Mouse (Mus musculus): ENCODE results near the gene Rps8.
A peak's percentile ranks its signal among the peaks of the same experiment; 100 is the strongest.

Rps8 gene

DNA sequence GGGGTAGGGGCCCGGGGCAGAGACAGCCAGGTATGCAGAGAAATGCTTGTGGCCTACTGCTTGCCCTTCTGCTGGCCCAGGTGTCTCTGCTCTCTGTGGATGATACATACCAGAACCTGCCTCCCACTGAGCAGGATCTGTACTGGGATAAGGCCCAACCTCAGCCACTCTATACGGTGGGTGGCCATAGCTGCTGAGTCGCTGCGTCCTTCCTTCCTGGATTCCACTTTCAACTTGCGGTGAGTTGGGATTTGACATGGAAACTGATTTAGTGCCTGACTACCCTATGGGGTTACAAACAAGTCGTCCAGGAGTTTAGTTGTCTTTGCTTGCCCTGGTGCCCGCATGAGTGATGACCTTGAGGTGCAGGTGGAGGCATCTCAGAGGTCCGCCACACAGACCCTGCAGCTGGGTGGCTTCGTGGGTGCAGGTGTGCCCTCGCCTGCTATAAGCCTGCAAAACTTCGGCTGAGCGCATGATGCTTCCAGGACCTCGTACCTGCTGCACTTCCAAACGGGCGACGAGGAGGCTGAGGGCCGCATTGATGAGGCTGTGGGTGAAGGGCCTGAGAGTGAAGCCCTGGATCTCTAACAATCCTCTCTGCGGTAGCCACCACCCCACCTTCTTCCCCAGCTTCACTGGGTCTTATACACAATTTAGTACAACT lies 7.9 kb downstream of the Rps8 start:
- DNase-seq (ENCODE audit: low read depth) = no peak

DNA sequence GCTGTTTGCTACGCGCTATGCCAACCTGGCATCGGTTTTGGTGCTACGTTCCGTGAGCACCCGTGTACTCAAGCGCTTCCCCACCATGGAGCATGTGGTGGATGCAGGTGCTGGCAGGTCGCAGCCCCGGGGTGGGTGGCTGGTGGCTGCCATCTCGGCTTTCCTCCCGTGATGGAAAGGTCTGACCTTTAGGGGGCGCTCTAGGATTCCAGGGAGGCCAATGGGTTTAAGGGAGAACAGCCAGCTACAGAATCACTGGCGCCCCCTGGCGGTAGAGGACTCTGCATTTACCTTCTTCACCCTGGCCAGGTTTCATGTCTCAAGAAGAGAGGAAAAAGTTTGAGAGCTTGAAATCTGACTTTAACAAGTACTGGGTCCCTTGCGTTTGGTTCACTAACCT lies 9.9 kb downstream of the Rps8 start:
- DNase-seq (ENCODE audit: low read depth) = peak; percentile 91

DNA sequence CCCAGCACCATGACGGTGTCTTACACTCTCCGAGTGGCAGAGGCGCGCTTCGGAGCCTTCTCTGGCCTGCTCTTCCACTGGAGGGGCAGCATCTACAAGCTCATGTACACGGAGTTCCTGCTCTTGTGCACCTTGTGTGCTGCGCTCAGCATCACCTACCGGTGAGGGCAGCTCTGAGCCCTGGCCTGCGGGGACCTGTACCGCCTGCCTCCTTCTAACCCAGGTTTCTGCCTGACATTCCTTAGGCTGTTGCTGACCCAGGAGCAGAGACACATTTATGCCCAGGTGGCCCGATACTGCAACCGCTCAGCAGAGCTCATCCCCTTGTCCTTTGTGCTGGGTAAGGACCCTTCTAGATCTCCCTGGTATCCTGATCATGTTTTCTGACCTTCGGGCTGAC lies 10.8 kb downstream of the Rps8 start:
- DNase-seq (ENCODE audit: low read depth) = no peak

DNA sequence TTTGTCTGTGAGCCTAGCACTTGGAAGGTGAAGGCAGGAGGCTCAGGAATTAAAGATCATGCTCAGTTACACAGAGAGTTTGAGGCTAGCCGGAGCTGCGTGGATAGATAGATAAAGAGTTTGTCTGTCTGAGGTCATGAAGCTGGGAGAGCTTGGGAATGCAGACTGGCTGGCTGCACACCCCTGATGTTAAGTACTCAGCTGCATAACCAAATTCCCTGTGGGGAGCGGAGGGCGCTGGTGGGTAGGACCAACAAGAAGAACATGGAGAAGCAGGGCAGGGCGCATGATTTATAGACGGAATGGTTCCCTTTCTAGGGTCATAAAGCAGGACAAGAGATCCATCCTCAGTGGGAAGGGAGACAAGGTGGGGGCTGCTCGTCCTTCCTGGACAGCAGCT lies 13.0 kb downstream of the Rps8 start:
- no peak for DNase-seq (ENCODE audit: low read depth)

DNA sequence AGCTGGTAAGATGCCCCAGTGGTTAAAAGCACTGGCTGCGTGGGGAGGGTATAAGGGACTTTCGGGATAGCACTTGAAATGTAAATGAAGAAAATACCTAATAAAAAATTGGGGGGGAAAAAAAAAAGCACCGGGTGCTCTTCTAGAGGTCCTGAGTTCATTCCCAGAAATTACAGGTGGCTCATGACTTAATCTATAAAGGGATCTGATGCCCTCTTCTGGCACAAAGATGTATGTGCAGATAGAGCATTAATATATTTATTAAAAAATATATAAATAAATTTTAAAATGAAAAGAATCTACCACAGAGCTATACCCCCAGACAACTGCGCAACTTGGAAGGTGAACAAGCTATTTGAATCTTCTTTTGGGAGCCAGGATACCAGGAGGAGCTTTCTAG lies 15.4 kb downstream of the Rps8 start:
- peak; percentile 72 for DNase-seq (ENCODE audit: low read depth)

DNA sequence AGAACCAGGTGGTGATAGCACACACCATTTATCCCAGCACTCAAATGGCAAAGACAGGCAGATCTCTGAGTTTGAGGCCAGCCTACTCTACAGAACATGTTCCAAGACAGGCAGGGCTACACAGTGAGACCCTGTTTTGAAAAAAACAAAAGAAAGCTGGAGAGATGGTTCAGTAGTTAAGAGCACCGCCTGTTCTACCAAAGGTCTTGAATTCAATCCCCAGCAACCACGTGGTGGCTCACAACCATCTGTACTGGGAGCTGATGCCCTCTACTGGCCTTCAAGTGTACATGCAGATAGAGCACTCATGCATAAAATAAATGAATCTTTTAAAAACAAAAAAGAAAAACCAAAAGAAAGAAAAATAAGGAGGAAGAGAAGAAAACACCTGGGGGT lies 16.8 kb downstream of the Rps8 start:
- peak; percentile 86 for DNase-seq (ENCODE audit: low read depth)

DNA sequence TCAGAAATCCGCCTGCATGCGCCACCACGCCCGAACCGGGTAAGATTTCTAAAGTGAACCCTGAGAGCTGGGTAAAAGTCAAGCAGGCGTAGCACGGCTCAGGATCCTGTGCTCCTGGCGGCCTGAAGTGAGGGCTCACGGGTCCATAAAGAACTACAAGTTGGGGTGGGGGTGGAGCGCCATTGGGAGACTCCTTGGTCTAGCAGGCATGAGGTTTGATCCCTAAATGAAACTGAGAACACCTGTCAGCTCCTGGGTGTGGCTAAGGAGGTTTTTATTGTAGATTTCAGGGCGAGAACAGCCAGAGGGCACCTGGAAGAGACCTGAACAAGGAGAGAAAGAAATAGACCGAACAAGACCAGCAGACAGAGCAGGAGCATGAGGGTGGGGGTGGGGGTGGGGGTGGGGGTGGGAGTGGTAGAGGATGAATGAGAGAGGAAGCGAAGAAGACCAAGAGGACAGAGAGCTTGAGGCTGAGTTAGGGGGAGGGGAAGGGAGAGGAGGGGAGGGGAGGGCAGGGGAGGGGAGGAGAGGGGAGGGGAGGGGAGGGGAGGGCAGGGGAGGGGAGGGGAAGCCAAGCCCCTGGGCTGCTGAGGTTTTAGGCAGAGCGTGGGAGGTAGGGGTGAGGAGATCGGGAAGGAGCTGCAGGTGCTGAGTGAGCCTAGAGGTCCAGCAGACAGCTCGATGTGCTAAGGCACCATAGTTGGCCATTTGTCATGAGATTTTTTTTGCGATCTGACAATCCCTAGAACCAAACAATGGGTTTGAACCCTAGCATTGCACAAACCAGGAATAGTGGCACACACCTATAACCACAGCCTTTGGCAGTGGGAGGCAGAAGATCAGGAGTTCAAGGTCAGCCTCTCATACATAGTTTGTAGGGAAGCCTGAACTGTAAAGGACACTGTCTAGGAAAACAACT lies 17.5 kb downstream of the Rps8 start:
- DNase-seq (ENCODE audit: low read depth) = no peak

DNA sequence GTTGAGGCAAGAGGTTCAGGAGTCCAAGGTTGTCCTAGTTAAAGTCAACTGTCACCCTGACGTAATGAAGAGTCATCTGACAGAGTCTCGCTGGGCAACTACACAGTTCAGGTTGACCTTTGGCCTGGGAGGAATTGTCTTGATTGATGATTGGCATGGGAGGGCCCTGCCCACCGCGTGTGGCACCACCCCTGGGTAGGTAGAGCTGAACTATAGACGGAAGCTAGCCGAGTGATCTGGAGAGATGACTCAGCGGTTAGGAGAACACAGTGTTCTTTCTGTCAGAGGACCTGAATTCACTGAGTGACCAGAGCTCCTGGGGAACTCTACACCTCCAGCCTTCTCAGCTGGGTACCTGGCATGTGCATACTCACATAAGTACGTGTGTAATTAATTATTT lies 20.0 kb downstream of the Rps8 start:
- DNase-seq (ENCODE audit: low read depth) = peak; percentile 89

DNA sequence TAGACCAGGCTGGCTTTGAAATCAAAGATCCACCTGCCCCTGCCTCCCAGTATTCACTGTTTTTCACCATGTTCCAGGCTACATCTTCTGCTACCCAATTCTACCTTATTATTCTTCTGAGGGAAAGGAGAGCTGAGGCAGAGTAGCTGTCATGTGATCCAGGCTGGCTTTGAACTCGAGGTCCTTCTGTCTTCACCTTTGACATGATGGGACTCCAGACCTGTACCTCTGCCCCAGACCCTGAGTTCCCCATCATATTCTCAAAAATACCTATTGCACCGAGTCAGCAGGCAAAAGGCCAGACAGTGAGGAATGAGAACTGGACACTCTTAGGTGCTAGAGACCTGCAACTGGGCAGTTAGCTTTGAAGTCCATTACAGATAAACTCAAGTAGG lies 21.4 kb downstream of the Rps8 start:
- no peak for DNase-seq (ENCODE audit: low read depth)

DNA sequence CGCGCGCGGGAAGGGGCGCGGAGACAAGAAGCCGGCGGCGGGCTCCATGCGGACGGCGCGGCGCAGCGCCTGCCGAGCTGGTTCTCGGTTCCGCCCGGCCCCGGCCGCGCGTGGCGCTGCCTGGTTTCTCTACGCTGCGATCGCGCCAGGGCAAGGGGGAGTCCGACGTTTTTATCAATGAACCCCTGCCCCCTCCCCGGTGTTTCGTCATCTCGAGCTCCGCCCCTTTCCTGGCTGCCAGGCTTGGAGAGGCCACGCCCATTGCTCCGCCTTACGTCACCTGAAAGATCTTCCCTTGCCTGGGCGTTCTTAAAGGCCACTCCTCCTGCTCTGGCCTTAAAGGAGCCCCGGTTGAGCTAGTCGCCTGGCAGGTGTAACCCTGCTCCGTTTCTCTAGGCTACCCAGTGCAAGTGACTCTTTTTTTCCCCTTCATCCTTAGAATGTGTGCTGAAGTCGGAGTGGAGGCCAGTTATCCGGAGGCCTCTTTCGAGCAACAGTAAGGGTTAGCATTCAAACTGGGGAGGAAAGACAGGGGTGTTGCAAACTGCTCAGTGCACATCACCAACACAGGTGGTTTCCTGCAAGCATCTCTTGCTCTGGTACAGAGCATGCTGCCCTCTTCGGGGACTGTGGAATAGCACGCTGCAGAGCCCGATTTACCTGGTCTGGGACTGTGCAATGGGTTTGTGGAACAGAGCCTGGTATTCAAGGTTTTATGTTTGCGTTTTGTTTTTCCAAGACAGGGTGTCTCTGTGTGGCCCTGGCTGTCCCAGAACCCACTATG lies 22.0 kb downstream of the Rps8 start, which contains the start of gene Plk3:
Plk3 (minus strand) TSS at position 147 of the 784 bp plus-strand sequence.
- peak; percentile 97 for DNase-seq (ENCODE audit: low read depth)

DNA sequence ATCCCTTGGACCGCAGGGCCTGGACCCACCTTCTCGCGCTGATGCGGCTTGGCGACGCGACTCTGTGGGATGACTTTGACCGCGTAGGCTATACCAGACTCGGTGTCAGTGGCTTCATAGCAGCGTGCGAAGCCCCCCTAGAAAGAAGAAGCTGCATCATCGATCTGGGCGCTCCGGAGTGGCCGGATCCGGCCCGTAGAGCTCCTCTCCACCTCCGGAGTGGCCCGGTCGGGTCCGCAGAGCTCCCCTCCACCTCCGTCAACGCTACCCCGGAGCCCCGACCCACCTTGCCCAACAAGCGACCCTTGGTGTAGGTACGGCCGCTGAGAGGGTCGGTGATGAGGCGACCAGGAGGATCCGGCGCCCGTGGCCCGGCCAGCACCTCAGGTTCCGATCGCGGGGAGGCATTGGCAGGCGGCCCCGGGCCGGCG lies 22.7 kb downstream of the Rps8 start:
- DNase-seq (ENCODE audit: low read depth) = no peak

DNA sequence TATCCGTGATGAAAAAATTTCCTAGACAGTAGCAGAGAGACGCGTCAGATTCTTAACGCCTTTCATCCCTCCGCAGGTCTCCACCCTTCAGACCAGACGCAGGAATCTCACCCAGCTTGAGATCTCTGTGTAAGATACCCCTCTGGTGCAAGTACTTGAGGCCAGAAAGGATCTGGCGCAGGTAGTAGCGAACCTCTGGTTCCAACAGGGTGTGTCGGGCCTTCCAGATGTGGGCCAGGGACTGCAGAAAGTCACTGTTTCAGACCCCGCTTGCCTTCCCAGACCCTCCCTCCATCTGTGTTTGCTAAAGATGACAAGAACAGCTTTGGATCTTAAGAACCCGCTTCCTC lies 23.3 kb downstream of the Rps8 start:
- no peak for DNase-seq (ENCODE audit: low read depth)

DNA sequence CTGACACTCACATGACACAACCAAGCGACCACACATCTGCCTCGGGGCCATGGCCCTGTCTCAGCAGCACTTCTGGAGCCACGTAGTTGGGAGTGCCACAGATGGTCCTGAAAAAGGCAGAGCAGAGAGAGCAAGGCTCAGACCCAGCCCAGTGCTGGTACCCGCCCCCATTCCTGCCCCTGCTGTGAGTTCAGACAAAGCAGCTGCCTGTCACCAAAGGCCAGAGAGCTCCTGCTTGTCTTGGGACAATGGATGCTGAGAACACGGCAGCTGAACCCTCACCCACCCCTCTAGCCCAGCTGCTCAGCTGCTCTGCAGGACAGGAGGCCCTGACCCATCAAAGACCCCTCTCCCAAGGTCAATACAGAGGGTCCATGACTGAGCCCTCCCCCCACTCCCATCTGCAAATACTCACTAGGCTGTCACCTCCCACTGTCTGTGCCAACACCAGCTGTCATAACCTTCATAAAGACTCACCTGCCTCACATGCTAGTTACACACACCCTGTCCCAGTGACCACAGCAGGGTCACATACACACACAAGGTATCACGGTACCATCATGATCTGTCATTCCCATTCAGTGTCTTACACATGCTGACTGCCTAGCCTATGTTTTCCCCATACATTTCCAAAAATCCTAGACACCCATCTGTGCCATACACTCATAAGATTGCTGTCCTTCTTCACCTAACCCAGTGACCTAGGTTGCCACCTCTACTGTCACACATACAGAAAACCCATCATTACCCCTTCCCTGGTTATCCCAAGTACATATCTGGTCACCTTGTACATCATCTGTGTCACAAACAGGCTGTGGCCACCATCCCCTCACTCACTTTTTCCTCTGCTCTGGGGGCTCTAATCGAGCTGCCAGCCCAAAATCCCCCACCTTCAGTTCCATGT lies 23.9 kb downstream of the Rps8 start:
- DNase-seq (ENCODE audit: low read depth) = no peak

DNA sequence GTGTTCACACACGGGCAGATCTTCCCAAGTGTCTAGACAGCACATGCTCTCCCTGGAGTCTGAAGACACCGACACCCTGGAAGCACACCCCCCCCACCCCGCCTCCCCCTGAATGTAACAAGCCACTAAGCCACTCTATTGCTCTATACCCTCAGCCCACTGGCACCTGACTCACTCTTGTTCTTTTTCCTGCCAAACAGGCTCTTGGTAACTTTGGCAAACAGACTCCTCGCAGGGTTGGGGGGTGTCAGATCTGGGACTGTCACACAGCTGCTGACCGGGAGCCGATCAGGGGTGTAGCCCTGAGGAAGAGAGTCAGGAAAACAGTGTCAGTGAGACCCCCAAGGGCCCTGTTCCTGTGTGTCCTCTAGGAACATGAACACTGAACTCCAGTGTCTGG lies 24.8 kb downstream of the Rps8 start:
- no peak for DNase-seq (ENCODE audit: low read depth)

DNA sequence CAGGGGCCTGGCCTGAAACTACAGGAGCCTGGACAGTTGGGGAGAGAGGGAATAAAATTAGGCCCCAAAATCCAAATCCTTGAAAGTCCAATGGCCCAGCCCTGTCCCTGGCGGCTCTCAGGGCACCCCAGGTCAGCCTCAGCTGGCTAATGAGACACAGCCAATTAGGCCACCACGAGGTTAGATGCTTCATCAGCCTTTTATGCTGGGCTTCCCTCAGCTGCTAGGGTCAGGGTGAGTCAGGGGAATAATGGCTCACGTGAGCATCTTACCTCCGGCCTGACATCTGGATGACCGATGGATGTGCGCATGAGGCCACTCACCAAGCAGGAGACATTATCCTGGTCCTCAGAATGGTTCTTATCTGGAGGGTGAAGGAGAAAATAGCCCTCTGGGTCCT lies 25.3 kb downstream of the Rps8 start:
- no peak for DNase-seq (ENCODE audit: low read depth)

DNA sequence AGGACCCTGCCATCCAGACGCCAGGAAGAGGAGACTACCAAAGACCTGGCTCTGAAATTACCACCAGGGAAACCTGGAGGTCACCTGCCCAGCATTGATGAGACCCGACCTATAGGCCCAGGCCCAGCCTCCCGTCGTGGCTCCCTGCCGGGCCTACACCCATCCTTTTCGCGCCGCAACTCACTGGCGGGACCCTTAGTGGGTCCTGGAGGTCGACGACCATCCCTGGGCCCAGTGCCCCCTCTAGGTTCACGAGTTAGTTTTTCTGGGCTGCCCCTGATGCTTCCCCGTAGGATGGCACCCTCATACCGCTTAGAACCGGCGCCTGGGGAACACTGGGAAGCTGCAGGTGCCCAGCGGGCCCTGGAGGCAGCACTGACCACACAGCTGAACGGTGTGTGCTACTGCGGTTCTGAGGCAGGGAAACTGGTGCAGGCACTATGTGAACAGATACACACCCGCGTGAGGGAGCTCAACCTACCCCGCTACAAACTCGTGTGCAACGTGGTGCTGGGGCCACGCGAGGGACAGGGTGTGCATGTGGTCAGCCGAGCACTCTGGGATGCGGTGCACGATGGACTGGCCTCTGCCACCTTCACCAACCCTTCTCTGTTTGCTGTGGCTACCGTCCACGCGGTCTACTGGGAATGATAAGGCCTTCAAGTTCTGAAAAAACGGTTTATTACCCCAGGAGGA lies 27.9 kb downstream of the Rps8 start:
- DNase-seq (ENCODE audit: low read depth) = no peak

DNA sequence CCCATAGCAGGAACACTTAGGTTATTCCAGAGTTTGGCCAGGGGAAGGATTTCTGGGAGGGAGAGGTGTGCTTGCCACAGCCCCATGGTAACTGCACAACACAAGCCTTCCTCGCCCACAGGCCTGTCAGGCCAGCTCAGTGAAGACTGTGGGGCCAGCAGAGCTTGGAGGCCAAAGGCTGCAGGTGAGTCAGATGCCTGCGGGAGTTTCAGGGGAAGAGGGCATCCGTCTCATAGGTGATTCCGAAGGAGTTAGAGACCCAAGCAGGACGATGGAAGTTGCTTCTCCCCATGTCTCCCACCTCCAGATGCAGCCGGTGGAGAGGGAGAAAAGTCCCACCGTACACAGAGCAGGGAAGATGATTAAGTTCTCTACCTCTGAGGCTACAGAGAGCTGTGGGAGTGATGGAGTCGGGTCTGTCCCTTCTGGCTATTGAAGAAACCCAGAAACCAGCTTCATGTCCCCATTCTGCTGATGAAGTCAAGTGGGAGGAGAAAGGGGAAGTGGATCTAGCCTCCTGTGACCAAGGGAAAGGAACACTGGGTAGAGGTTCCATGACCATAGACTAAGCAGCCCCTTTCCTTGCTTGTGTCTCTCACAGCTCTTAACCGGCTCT lies 29.3 kb downstream of the Rps8 start, which contains the start of gene Tctex1d4:
Tctex1d4 (plus strand) TSS at position 120 of the 616 bp plus-strand sequence.
- no peak for DNase-seq (ENCODE audit: low read depth)

DNA sequence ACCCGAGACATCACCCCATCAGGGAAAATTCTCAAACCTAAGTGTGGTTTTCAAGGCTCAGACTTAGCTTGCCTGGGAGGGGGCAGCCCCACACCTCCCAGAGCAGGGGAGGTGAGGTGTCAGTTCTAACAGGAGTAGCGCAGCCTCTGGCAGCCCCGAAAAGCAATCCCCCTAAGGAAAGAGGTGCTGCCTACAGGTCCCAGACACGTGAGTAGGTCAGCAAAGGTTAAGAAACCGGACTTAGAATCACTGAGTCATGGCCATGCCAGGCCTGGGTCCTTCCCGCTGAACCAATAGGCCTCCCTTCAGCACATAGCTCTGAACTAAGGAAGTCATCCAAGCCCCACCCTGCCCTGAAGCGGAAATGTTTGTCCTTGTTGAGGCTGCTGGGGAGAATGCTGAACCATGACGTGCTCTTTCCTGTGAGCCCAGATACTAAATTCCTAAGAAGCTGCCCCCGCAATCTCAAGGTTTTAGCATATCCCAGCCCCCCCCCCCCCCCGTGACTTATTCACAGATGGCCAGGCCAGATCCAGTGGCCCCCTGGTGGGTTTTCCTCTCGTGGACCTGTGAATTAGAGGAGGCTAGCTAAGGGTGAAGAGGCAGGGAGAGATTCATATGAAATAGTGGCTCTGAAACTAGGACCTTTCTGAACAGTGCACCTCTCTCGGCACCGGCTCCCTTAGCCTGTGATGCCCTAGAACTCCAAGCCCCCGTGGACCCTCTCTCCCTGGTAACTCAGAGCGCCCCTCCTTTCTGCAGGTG lies 30.0 kb downstream of the Rps8 start:
- peak; percentile 97 for DNase-seq (ENCODE audit: low read depth)

DNA sequence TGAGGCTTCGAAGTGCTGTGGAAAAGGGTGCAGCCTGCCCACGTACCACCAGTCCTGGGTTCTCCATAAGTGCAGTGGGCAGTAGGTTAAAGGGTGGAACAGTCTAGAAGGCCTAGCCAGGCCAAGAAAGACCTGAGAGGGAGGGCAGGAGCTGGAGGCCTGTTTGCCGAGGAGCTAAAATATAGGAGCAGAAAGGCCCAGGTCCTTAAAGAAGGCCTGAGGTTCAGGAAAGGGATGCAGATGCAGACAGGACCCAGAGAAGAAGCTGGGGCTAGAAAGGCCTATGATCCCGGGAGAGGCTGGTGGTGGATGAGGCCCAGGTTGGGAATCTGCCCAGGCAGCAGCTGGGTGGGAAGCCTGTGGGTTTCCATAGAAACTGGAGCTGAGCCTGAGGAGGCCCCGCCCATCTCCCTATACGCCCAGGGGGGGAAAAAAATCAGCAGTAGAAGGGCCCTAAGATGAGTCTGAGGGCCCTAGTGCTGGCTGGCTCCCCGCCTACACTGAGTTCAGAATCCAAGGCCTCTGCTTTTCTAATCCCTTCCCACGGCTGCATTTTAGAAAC lies 30.6 kb downstream of the Rps8 start, which contains the start of gene Btbd19:
Btbd19 (minus strand) TSS at position 378 of the 562 bp plus-strand sequence.
- peak; percentile 45 for DNase-seq (ENCODE audit: low read depth)
